Mouse (Mus musculus): ENCODE data around the gene Napsa.

The Napsa gene

DNA sequence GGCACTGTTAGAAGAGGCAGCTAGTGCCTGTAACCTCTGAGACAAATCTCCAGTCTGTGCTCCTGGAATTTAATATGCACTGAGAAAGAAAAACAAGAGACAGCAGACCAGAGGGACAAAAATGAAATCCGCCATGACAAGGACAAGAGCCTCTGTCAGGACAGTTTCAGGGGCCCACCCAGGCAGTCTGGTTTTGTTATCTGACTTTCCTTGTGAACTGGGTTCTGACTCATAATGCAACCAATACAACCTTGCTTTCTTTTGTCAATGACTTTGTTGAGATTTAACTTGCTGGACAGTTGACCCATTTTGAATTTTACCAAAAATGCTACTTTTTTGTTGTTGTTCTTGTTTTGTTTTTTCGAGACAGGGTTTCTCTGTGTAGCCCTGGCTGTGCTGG, 14.6 kb upstream of the Napsa start:
- in situ Hi-C loops (cut with MboI; ENCODE audit: low pct_unique_long_range_greater_than_20kb in 1 of 2, low sequenced_read_pairs in 2 of 2, unreplicated experiment in 1 of 2): loop anchor here in 1 of 2 experiments (5.0 to 10.0 kb wide), 2 partner anchors 60 to 297 kb away; partner anchors contain the start of genes Emc10, Fam71e1 and Pnkp

DNA sequence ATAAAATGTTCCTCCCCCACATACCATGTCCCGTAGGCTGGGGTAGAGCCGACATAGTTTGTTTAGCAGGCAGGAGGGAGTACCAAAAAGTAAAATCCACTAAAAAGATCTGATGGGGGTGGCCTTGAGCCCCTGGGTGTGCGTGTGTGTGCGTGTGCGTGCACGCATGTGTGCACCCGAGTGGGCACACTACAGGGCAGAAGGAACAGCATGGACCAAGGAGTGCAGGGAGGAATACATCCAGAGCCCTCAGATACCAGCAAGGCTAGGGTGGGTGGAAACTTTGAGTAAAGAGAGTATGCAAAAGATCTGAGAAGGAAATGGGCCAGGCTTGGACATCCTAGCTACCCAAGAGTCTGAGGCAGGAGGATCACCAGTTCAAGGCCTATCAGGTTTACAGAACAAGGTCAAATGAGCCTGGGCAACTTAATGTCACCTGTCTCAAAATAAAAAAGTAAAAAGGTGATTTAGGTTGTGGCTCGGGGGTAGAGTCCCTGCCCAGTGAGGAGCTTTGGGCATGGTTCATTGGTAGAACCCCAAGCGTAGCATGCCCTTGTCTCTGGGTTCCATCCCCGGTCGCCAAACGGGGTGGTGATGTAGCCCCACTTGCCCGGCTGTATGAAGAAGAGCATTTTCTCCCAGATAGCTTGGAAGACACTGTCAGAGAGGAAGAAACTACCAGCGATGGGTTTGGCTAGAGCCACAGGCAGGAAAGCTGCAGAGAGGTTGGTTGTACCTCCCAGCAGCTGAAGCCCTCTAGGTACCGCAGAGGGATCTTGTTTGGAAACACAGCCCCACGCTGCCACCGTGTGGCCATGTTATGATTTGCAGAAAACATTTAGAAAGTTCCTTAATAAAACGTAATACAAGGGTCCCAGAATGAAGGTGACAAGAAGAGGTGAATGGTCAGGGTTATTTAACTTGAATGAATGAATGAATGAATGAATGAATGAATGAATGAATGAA, 11.5 kb upstream of the Napsa start:
- in situ Hi-C loops (cut with MboI; ENCODE audit: low pct_unique_long_range_greater_than_20kb in 1 of 2, low sequenced_read_pairs in 2 of 2, unreplicated experiment in 1 of 2): loop anchor here in 1 of 2 experiments (5.0 kb wide), 1 partner anchor 43 kb away; no protein-coding TSS in a partner anchor

DNA sequence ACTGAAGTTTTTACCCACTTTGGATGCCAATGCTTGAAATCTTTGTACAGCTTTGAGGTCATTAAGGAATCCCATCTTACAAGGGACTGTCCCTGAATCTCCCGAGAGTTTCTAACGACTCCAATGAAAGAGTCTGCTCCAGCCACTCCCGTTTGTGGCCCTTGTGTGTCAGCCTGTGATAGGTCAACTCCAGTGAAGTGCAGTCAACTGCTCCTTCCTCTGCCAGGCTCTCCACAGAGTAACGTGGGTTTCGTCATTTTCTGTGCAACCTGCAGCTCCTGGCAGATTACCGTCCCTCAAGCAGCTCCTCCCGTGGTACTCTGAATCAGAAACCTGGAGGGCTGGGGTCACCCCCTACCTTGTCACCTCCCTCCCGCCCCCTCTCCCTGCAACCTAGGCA, 8.9 kb upstream of the Napsa start:
- in situ Hi-C loops (cut with MboI; ENCODE audit: low pct_unique_long_range_greater_than_20kb in 1 of 2, low sequenced_read_pairs in 2 of 2, unreplicated experiment in 1 of 2): loop anchor here in 1 of 2 experiments (5.0 kb wide), 1 partner anchor 46 kb away; no protein-coding TSS in a partner anchor

- in situ Hi-C loops (cut with MboI; ENCODE audit: low pct_unique_long_range_greater_than_20kb in 1 of 2, low sequenced_read_pairs in 2 of 2, unreplicated experiment in 1 of 2): loop anchor here in 1 of 2 experiments (5.0 kb wide), 1 partner anchor 47 kb away; no protein-coding TSS in a partner anchor
Observed at GRCm38 (mm10) chr7:44564486-44564885, 7.7 kb upstream of the Napsa start.

DNA sequence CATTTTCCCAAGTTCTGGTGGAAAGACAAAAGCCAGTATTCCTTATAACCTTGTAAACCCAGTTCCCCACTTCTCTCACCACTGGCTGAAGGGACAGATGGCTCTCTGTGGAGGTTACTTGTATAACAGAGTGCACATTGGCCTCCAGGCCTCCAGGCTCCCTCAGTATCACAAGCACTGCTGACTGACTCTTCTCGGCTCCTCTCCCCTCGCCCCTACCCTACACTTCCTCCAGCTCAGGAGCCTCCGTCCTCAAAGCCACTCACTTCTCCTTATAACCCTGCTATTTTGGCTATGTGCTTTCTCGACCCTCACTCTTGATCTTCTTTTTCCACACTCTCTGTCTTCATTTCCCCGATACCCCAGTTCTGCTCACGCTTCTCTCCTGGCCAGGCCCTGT, 6.8 kb upstream of the Napsa start:
- in situ Hi-C loops (cut with MboI; ENCODE audit: low pct_unique_long_range_greater_than_20kb in 1 of 2, low sequenced_read_pairs in 2 of 2, unreplicated experiment in 1 of 2): loop anchor here in 1 of 2 experiments (5.0 kb wide), 1 partner anchor 67 kb away; no protein-coding TSS in a partner anchor

GRCm38 (mm10) chr7:44568803-44569202, 3.4 kb upstream of the Napsa start:
- in situ Hi-C loops (cut with MboI; ENCODE audit: low pct_unique_long_range_greater_than_20kb in 1 of 2, low sequenced_read_pairs in 2 of 2, unreplicated experiment in 1 of 2): loop anchor here in 1 of 2 experiments (5.0 kb wide), 1 partner anchor 63 kb away; no protein-coding TSS in a partner anchor

DNA sequence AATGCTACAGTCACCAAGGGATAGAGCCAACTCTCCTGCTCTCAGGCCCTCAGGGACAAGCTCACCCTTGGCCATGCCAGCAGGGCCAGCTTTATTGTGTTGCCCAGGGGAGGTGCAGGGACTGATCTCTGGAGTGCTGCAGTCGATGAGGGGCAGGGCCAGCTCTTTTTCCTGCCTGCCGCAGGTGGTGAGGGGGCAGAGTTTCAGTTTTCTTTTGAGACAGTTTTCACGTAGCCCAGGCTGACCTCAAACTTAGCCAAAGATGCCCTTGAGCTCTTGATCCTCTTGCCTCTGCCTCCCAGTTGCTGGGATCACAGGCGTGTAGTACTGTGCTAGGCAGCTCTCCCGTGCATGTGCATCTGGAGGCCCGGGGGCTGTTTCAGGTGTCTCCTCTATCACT, 1.2 kb upstream of the Napsa start:
- in situ Hi-C loops (cut with MboI; ENCODE audit: low pct_unique_long_range_greater_than_20kb in 1 of 2, low sequenced_read_pairs in 2 of 2, unreplicated experiment in 1 of 2): no loop called here

DNA sequence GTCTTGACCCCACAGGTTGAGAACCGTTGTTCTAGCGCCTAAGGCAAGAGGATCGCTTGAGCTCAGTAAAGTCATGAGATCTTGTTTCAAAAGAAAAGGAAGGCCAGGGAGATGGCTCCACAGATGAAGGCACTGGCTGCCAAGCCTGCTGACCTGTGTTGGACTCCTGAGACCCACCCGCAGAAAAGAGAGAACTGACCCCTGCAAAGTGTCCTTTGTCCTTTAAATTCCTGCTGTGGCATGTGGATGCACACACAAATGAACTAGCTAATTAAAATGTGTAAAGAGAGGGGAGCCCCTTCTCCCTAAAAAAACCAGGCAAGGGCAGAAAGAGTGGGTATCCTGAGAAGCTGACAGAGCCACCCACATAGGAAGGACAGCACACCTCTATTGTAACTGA, 369 bp upstream of the Napsa start:
- in situ Hi-C loops (cut with MboI; ENCODE audit: low pct_unique_long_range_greater_than_20kb in 1 of 2, low sequenced_read_pairs in 2 of 2, unreplicated experiment in 1 of 2): no loop called here

- in situ Hi-C loops (cut with MboI; ENCODE audit: low pct_unique_long_range_greater_than_20kb in 1 of 2, low sequenced_read_pairs in 2 of 2, unreplicated experiment in 1 of 2): no loop called here
Observed at GRCm38 (mm10) chr7:44572956-44573484, 840 bp downstream of the Napsa start.

DNA sequence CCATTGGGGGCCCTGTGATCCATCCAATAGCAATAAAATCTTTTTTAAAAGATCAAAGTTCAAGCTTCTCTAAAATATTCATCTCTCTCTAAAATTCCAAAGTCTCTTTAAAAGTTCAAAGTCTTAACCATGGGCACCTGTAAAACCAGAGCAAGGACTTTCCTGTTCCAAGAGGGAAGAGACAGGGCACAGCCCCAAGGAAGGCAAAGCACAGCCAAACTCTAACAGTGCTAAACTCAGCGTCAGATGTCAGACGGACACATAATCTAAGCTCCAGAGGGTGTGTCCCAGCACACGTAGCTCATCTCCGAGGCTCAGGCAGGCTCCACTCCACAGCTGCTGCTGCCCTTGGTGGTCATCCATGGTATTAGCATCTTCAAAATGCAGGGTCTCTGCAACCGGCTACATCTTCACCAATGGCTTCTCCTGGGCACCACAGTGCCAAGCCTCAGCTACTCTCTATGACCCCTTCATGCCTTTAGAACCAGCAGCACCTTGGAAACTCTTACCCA, 4.2 kb downstream of the Napsa start:
- in situ Hi-C loops (cut with MboI; ENCODE audit: low pct_unique_long_range_greater_than_20kb in 1 of 2, low sequenced_read_pairs in 2 of 2, unreplicated experiment in 1 of 2): no loop called here

GRCm38 (mm10) chr7:44581637-44582036, 9.5 kb downstream of the Napsa start:
- in situ Hi-C loops (cut with MboI; ENCODE audit: low pct_unique_long_range_greater_than_20kb in 1 of 2, low sequenced_read_pairs in 2 of 2, unreplicated experiment in 1 of 2): loop anchor here in 1 of 2 experiments (5.0 kb wide), 1 partner anchor 71 kb away; no protein-coding TSS in a partner anchor

GRCm38 (mm10) chr7:44582709-44583108, 10.5 kb downstream of the Napsa start:
- in situ Hi-C loops (cut with MboI; ENCODE audit: low pct_unique_long_range_greater_than_20kb in 1 of 2, low sequenced_read_pairs in 2 of 2, unreplicated experiment in 1 of 2): loop anchor here in 1 of 2 experiments (5.0 kb wide), 1 partner anchor 70 kb away; no protein-coding TSS in a partner anchor

GRCm38 (mm10) chr7:44583146-44583545, 11.0 kb downstream of the Napsa start:
- in situ Hi-C loops (cut with MboI; ENCODE audit: low pct_unique_long_range_greater_than_20kb in 1 of 2, low sequenced_read_pairs in 2 of 2, unreplicated experiment in 1 of 2): loop anchor here in 1 of 2 experiments (5.0 kb wide), 1 partner anchor 69 kb away; no protein-coding TSS in a partner anchor

DNA sequence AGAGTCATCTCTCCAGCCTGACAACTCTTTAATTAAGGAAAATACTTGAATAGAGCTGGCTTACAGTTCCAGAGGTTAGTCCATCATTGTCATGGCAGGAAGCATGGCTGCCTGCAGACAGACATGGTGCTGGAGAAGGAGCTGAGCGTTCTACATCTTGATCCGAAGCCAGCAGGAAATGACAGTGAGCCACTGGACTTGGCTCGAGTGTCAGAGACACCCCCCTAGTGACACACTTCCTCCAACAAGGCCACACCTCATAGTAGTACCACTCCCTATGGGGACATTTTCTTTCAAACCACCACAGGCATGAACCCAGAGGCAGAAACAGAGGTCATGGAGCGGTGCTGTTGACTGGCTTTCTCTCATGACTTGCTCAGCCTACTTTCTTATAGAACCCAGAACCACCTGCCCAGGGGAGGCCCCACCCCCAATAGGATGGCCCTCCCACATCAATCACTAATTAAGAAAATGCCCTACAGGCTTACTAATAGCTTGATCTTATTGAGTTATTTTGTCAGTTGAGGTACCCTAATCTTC, 12.2 kb downstream of the Napsa start:
- in situ Hi-C loops (cut with MboI; ENCODE audit: low pct_unique_long_range_greater_than_20kb in 1 of 2, low sequenced_read_pairs in 2 of 2, unreplicated experiment in 1 of 2): loop anchor here in 1 of 2 experiments (5.0 kb wide), 1 partner anchor 68 kb away; no protein-coding TSS in a partner anchor

DNA sequence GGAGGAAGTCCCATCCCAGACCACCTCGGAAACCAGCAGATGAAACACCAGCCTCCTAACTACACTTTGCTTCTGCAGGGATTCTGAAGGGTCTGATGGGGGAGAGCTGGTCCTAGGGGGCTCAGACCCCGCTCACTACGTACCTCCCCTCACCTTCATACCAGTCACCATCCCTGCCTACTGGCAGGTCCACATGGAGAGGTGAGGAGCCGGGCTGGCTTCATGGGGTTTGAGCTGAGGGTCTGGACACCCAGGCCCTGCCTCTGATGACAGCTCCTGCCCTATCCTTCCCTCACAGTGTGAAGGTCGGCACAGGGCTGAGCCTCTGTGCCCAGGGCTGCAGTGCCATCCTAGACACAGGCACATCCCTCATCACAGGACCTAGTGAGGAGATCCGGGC, 12.7 kb downstream of the Napsa start:
- in situ Hi-C loops (cut with MboI; ENCODE audit: low pct_unique_long_range_greater_than_20kb in 1 of 2, low sequenced_read_pairs in 2 of 2, unreplicated experiment in 1 of 2): loop anchor here in 1 of 2 experiments (5.0 kb wide), 1 partner anchor 67 kb away; no protein-coding TSS in a partner anchor

DNA sequence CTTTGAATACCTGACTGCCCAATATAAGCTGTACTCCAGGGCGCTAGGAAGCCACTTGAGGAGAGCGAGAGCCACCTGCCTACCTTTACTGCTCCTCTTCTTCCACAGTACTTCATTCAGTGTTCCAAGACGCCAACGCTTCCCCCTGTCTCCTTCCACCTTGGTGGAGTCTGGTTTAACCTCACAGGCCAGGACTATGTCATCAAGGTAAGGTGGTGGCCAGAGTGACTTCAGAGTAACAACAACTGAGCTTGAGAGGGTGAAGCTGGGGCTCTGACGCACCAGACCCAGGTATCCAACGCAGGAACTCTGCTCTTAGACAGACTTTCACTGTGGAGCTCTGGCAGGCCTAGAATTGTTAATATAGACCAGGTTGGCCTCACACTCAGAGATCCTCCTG, 13.4 kb downstream of the Napsa start:
- in situ Hi-C loops (cut with MboI; ENCODE audit: low pct_unique_long_range_greater_than_20kb in 1 of 2, low sequenced_read_pairs in 2 of 2, unreplicated experiment in 1 of 2): no loop called here

DNA sequence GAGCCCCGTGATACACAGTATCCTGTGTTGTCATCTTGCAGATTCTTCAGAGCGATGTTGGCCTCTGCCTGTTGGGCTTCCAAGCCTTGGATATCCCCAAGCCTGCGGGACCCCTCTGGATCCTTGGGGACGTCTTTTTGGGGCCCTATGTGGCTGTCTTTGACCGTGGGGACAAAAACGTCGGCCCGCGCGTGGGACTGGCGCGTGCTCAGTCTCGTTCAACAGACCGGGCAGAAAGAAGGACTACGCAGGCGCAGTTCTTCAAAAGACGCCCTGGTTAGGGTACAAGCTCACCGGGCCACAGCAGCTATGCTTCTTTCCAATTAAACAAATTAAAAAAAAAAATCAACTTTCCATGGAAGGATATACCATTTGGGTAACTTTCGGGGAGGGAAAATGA, 14.3 kb downstream of the Napsa start:
- in situ Hi-C loops (cut with MboI; ENCODE audit: low pct_unique_long_range_greater_than_20kb in 1 of 2, low sequenced_read_pairs in 2 of 2, unreplicated experiment in 1 of 2): no loop called here

DNA sequence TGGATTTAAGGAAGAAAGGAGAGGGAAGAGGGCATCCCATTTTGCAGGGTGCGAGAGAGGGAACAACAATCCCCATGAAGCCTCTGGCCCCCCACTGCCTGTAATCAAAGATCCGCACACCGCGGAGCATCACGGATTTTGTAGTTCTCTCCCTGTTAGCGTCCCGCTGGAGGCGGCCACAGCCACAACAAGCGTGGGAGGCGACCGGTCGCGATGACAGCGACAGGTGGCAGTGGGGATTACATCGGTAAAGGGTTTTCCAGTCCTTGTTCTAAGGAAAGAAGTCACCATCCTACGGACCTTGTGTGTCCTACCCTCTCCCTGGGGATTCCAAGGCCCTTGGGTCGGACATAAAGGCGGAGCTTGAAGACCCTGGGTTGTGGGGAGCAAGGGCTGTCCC, 14.8 kb downstream of the Napsa start:
- in situ Hi-C loops (cut with MboI; ENCODE audit: low pct_unique_long_range_greater_than_20kb in 1 of 2, low sequenced_read_pairs in 2 of 2, unreplicated experiment in 1 of 2): no loop called here

- in situ Hi-C loops (cut with MboI; ENCODE audit: low pct_unique_long_range_greater_than_20kb in 1 of 2, low sequenced_read_pairs in 2 of 2, unreplicated experiment in 1 of 2): no loop called here
Observed at GRCm38 (mm10) chr7:44587676-44588075, 15.5 kb downstream of the Napsa start.

Data from mouse embryonic stem cell (cell line).